Mouse (Mus musculus): ENCODE data around the gene Jazf1. TPM values are rescaled to one million over a fixed set of nuclear protein-coding genes. Genes with fewer than 3 reads are reported as not detected.

Jazf1 gene
- polyA plus RNA-seq, 1 experiment = 1.7 TPM

DNA sequence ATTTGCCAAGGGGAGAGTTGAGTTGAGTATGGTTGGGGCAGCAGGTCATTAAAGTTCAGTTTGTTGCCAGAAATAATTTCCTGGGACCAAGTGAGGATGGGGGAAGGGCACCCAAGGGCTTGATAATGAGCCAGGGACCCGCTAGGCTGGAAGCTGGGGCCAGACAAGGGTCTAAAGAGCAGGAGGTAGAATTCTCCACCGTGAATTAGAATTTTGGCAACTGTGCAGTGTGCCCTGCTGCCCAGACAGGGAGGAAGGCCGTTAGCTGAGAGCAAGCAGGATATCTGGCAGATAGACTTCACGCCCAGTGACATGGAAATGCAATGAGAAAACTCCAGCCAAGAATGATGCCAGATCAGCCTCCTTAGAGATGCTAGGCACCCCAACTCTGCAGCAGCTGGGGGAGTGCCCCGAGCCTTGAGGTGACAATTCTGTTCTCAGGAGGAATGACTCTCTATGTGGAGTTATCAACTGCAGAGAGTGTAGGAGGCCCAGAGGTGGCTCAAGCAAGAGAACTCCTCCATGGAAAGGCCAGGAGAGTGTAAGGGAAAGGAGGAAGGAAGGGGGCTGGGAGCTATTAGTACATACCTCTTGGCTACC lies 1.6 kb upstream of the Jazf1 start:
- Histone ChIP-seq H3K27ac (ENCODE audit: insufficient read depth, low read length) (no peak overlapping the region), H3K4me3 (ENCODE audit: low read depth, low read length) (no peak overlapping the region), H3K9ac (ENCODE audit: low read depth, poor library complexity, severe bottlenecking) (no peak overlapping the region), H3K9me3 (replicated peaks; ENCODE audit: control insufficient read depth, insufficient read depth, low read length, poor library complexity, severe bottlenecking) (no peaks in the 10 kb centered on the region), H3K36me3 (ENCODE audit: control insufficient read depth, insufficient read depth, low read length, poor library complexity, severe bottlenecking) (no peaks in the 10 kb centered on the region), H3K27me3 (ENCODE audit: control insufficient read depth, insufficient read depth, low read length, poor library complexity, severe bottlenecking) (peaks cover 10% of the 10 kb centered on the region), H3K4me1 (ENCODE audit: control insufficient read depth, insufficient read depth, low read length) (no peaks in the 10 kb centered on the region)
- no peak for TF ChIP-seq POLR2A (IDR thresholded peaks at IDR 0.05; ENCODE audit: insufficient read depth, low read length)
- no peak for TF ChIP-seq CTCF (IDR thresholded peaks at IDR 0.05; ENCODE audit: low read depth, low read length)
- TF ChIP-seq EP300 (IDR thresholded peaks at IDR 0.05; ENCODE audit: insufficient read depth, low read depth, low read length) = no peak

DNA sequence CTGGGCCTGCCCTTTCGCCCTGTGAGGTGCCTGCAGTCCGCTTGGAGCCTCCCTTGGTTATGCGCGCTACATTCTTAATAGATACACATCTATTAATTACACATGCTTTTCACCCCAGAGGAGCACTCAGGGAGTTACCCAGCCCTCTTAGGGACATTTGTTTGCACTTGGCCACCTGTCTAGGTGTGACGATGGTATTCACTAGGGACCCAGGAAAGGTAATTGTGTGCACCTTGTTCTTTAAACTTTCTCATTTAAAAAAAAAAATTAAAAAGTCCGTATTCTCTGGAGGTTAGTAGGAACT lies 396 bp upstream of the Jazf1 start:
- Histone ChIP-seq H3K4me3 (ENCODE audit: low read depth, low read length) (peak overlapping the region; percentile 65), H3K9me3 (replicated peaks; ENCODE audit: control insufficient read depth, insufficient read depth, low read length, poor library complexity, severe bottlenecking) (no peaks in the 10 kb centered on the region), H3K36me3 (ENCODE audit: control insufficient read depth, insufficient read depth, low read length, poor library complexity, severe bottlenecking) (no peaks in the 10 kb centered on the region), H3K27ac (ENCODE audit: insufficient read depth, low read length) (no peak overlapping the region), H3K27me3 (ENCODE audit: control insufficient read depth, insufficient read depth, low read length, poor library complexity, severe bottlenecking) (peaks cover 10% of the 10 kb centered on the region), H3K4me1 (ENCODE audit: control insufficient read depth, insufficient read depth, low read length) (no peaks in the 10 kb centered on the region), H3K9ac (ENCODE audit: low read depth, poor library complexity, severe bottlenecking) (peak overlapping the region; percentile 91)
- no peak for TF ChIP-seq CTCF (IDR thresholded peaks at IDR 0.05; ENCODE audit: low read depth, low read length)
- TF ChIP-seq EP300 (IDR thresholded peaks at IDR 0.05; ENCODE audit: insufficient read depth, low read depth, low read length) = no peak
- TF ChIP-seq POLR2A (IDR thresholded peaks at IDR 0.05; ENCODE audit: insufficient read depth, low read length) = no peak

DNA sequence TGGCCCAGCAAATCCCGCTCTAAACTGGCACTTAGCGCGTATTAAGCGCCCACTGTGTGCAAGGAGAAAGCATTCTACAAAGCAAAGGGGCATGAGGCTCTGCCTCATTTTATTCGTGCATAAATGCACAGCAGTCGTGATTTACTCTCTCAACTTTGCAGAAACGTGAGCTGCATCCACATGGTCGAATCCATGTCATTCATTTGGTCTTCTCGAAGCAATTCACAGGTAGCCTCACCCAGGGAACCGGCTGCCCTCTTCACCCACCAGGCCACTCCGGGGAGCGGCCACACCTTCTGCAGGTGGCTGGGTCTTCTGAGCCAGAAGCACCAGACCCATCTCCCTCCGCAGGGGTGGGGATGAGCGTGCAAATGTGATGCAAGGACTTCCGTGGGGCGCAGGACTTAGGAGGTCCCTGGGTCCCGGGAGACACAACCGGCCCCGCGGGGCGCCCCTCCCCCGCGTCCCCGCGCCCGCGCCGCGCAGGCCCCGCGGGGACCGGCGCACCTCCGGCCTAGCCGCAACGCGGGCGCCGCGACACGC lies 914 bp downstream of the Jazf1 start:
- H3K27ac ChIP-seq (ENCODE audit: insufficient read depth, low read length) = no peak overlapping the region
- H3K9ac ChIP-seq (ENCODE audit: low read depth, poor library complexity, severe bottlenecking) = peak overlapping the region; percentile 91
- H3K4me3 ChIP-seq (ENCODE audit: low read depth, low read length) = peak overlapping the region; percentile 65
- peaks cover 10% of the 10 kb centered on the region for H3K27me3 ChIP-seq (ENCODE audit: control insufficient read depth, insufficient read depth, low read length, poor library complexity, severe bottlenecking)
- TF ChIP-seq POLR2A (IDR thresholded peaks at IDR 0.05; ENCODE audit: insufficient read depth, low read length) (no peak), CTCF (IDR thresholded peaks at IDR 0.05; ENCODE audit: low read depth, low read length) (no peak), EP300 (IDR thresholded peaks at IDR 0.05; ENCODE audit: insufficient read depth, low read depth, low read length) (no peak)
- no peaks in the 10 kb centered on the region for H3K4me1 ChIP-seq (ENCODE audit: control insufficient read depth, insufficient read depth, low read length)
- no peaks in the 10 kb centered on the region for H3K36me3 ChIP-seq (ENCODE audit: control insufficient read depth, insufficient read depth, low read length, poor library complexity, severe bottlenecking)
- no peaks in the 10 kb centered on the region for H3K9me3 ChIP-seq (replicated peaks; ENCODE audit: control insufficient read depth, insufficient read depth, low read length, poor library complexity, severe bottlenecking)

DNA sequence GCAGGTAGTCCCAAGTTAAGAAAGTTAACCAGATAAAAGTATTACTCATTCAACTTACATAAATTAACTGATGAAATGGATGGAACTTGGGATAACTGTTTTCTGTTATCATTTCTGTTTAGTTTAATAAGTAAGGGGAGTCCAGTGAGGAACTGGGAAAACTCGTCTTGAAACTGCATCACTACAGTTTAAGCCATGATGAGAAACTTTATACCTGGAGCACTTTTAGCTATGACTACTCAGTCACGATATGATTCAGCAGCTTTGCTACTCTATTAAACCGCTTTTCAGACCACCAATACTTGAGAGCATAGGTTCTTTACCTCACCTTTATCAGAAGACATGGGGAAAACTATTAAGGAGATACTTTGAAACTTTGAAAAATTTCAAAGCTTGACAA lies 1.5 kb downstream of the Jazf1 start:
- Histone ChIP-seq H3K4me1 (ENCODE audit: control insufficient read depth, insufficient read depth, low read length) (no peaks in the 10 kb centered on the region), H3K4me3 (ENCODE audit: low read depth, low read length) (no peak overlapping the region), H3K36me3 (ENCODE audit: control insufficient read depth, insufficient read depth, low read length, poor library complexity, severe bottlenecking) (no peaks in the 10 kb centered on the region), H3K9me3 (replicated peaks; ENCODE audit: control insufficient read depth, insufficient read depth, low read length, poor library complexity, severe bottlenecking) (no peaks in the 10 kb centered on the region), H3K27ac (ENCODE audit: insufficient read depth, low read length) (no peak overlapping the region), H3K9ac (ENCODE audit: low read depth, poor library complexity, severe bottlenecking) (no peak overlapping the region), H3K27me3 (ENCODE audit: control insufficient read depth, insufficient read depth, low read length, poor library complexity, severe bottlenecking) (peaks cover 10% of the 10 kb centered on the region)
- TF ChIP-seq POLR2A (IDR thresholded peaks at IDR 0.05; ENCODE audit: insufficient read depth, low read length) (no peak), CTCF (IDR thresholded peaks at IDR 0.05; ENCODE audit: low read depth, low read length) (no peak), EP300 (IDR thresholded peaks at IDR 0.05; ENCODE audit: insufficient read depth, low read depth, low read length) (no peak)

DNA sequence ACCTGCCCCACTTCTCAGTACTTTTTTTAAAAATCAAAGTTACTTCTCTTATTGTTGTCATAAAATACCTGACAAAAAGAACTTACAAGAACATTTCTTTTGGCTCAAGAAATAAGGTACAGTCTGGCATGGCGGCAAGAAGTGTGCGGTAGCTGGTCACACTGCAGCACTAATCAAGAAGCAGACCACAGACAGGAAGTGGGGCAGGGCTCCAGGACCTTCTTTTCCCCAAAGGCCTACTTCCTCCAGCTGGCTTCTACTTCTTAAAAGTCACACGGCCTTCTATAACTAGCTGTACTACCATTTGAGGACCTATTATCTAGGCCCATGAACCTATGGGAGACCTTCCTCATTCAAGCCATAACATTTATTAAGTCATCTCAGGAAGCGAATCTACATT lies 4.4 kb downstream of the Jazf1 start:
- no peaks in the 10 kb centered on the region for H3K9me3 ChIP-seq (replicated peaks; ENCODE audit: control insufficient read depth, insufficient read depth, low read length, poor library complexity, severe bottlenecking)
- H3K27ac ChIP-seq (ENCODE audit: insufficient read depth, low read length) = no peak overlapping the region
- no peaks in the 10 kb centered on the region for H3K36me3 ChIP-seq (ENCODE audit: control insufficient read depth, insufficient read depth, low read length, poor library complexity, severe bottlenecking)
- TF ChIP-seq EP300 (IDR thresholded peaks at IDR 0.05; ENCODE audit: insufficient read depth, low read depth, low read length) (no peak), POLR2A (IDR thresholded peaks at IDR 0.05; ENCODE audit: insufficient read depth, low read length) (no peak), CTCF (IDR thresholded peaks at IDR 0.05; ENCODE audit: low read depth, low read length) (no peak)
- peaks cover 10% of the 10 kb centered on the region for H3K27me3 ChIP-seq (ENCODE audit: control insufficient read depth, insufficient read depth, low read length, poor library complexity, severe bottlenecking)
- no peak overlapping the region for H3K4me3 ChIP-seq (ENCODE audit: low read depth, low read length)
- H3K4me1 ChIP-seq (ENCODE audit: control insufficient read depth, insufficient read depth, low read length) = no peaks in the 10 kb centered on the region
- H3K9ac ChIP-seq (ENCODE audit: low read depth, poor library complexity, severe bottlenecking) = no peak overlapping the region

GRCm38 (mm10) chr6:53054909-53055308 lies 13.5 kb downstream of the Jazf1 start:
- Histone ChIP-seq H3K27ac (ENCODE audit: insufficient read depth, low read length) (no peak overlapping the region), H3K36me3 (ENCODE audit: control insufficient read depth, insufficient read depth, low read length, poor library complexity, severe bottlenecking) (no peaks in the 10 kb centered on the region), H3K9me3 (replicated peaks; ENCODE audit: control insufficient read depth, insufficient read depth, low read length, poor library complexity, severe bottlenecking) (no peaks in the 10 kb centered on the region; the same call in 1 of the 2 replicates), H3K4me1 (ENCODE audit: control insufficient read depth, insufficient read depth, low read length) (no peaks in the 10 kb centered on the region), H3K4me3 (ENCODE audit: low read depth, low read length) (no peak overlapping the region), H3K27me3 (ENCODE audit: control insufficient read depth, insufficient read depth, low read length, poor library complexity, severe bottlenecking) (no peaks in the 10 kb centered on the region), H3K9ac (ENCODE audit: low read depth, poor library complexity, severe bottlenecking) (no peak overlapping the region)
- TF ChIP-seq EP300 (IDR thresholded peaks at IDR 0.05; ENCODE audit: insufficient read depth, low read depth, low read length) (no peak), POLR2A (IDR thresholded peaks at IDR 0.05; ENCODE audit: insufficient read depth, low read length) (no peak), CTCF (IDR thresholded peaks at IDR 0.05; ENCODE audit: low read depth, low read length) (no peak)
